Mouse (Mus musculus) brain, embryonic 14.5 days (tissue): ENCODE data around the gene Pepd. TPM values are rescaled to one million over a fixed set of nuclear protein-coding genes. Genes with fewer than 3 reads are reported as not detected.

Experiments
- DNase-seq: peaks from one replicate; pipeline ENCODE4 v3.0.0-alpha.2; 2011; ENCODE audit warnings: low read depth
- CTCF ChIP-seq: fragments of 200-500 bp; IDR thresholded peaks from 2 replicates; pipeline ENCODE4 v1.5.1; 2012; ENCODE audit warnings: inconsistent platforms, mild to moderate bottlenecking, moderate library complexity, borderline replicate concordance; ENCODE audit not compliant: insufficient read depth, insufficient read length; ENCODE audit errors: extremely low read depth
- POLR2A ChIP-seq: fragments of 200-500 bp; IDR thresholded peaks from 2 replicates; pipeline ENCODE4 v1.6.1; 2012; ENCODE audit warnings: mild to moderate bottlenecking, inconsistent platforms, borderline replicate concordance; ENCODE audit not compliant: poor library complexity, insufficient read depth, insufficient read length, severe bottlenecking; ENCODE audit errors: extremely low read depth
- polyA plus RNA-seq: library from polyadenylated mRNA; depleted of rRNA; stranded (reverse); fragments of >200 nt; gene quantifications from 2 replicates; pipeline ENCODE4 v1.2.3, GENCODE M21; 2012

Gene Pepd
- polyA plus RNA-seq, 1 experiment: 41.6 TPM

DNA sequence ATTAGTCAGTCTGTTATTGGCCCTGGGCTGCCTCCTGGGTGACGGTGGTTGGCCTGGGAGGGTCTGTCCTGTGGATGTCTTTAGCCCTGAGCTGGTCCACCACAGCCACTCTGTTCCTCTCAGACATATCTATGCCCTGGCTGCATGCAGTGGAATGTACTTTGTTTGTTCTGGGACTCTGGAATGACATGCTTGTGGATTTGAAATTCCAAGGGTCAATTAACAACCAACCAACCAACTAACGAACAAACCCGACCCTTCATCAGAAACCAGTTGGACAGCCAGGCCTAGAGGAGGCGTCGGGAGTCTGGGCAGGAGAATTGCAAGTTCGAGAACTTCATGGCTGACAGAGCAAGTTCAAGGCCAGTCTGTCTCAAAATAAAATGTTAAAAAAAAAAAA is 5.4 kb downstream of the Pepd start:
- DNase-seq: no peak
- no peak for TF ChIP-seq CTCF
- no peak for TF ChIP-seq POLR2A

DNA sequence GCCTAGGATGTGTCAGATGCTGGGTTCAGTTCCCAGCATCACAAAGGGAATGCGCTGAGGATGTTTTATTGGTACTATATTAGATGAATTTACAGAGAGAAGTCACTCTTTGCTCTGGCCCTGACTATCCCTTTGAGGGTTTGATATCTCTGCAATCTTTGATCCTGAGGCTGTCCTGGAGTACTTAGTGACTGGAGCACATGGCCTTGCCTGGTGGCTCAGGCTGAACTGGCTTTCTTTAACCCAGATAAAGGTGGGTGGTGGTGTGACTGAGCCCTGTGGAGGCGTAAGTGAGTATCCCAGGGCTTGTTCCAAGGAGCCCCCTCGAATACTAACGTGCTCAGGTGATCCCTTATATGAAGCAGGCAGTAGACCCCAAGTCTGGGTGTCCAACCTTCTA is 5.8 kb downstream of the Pepd start:
- TF ChIP-seq CTCF (no peak), POLR2A (no peak)
- DNase-seq: no peak

DNA sequence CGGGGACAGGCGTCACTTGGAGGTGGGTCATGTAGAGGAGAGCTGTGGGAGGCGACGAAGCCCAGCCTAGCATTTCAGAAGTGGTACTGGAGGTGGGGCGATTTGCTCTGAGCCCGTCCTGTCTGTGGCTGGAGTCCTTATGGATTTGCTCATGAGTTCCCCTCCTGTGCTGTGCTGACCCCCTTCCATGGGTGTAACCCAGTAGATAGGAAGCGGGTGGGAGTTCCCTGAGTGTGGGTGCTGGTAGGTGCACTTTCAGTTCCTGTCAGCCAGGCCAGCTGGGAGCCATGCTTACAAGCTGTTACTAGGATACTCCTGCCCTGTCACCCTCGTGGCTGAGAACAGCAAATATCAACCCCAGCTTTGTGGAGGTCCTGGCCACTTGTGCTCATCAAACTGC is 6.2 kb downstream of the Pepd start:
- no peak for DNase-seq
- TF ChIP-seq CTCF (no peak), POLR2A (no peak)

DNA sequence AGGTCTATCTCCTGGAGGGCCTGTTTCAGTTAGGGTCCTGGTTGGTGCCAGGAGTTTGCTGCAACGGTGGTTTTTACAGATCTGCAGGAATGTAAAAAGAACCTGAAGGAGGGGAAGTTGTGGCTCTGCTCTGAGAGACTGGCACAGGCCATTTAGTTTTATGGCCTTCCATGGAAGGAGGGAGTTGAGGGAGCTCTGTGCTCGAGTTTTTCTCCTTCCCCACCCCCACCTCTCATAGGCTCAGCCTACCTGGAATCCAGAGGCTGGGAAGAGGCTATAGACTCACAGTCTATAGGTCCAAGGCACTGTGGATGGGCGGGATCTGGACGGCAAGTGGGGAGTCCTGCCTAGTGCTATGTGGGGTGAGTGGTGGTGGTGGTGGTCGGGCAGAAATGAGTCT is 6.9 kb downstream of the Pepd start:
- TF ChIP-seq POLR2A (no peak), CTCF (no peak)
- DNase-seq: no peak

DNA sequence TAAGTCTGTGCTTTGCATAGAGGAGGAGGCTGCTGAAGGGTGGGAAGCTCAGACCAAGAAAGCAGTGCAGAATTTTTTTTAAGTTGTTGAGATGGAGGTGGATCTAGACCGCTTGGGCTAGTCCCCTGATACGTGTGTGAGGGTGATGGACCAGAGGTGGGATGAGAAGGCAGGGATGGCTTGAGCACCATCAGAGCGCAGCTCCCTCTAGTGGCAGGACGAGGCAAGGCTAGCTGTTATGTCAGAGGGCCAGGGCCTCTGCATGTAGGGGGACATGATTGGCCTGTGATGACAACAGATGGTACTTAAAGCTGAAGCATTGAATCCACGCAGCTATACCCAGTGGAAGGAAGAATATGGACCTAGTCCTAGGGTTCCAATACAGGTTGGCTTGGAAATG is 7.6 kb downstream of the Pepd start:
- no peak for TF ChIP-seq POLR2A
- TF ChIP-seq CTCF: peak; percentile 59

DNA sequence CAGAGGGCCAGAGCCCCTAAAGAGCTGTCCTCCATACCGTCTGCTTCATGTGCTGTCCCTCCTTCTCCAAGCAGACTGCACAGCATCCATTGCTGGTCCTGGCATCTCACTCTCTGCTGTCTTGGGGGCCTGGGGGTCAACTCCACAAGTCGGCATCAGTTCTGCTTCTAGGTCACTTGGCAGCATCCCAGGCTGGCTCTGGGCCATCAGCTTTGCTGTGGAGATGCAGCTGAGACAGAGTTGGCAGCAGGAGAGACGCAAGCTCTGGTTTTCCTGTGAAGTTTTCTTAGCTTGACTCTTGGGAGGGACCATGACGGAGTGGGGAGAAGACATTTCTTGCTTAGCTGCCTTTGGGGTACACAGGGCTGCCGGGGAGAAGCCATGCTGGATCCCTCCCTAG is 13.0 kb downstream of the Pepd start:
- TF ChIP-seq CTCF: no peak
- TF ChIP-seq POLR2A: no peak
- peak; percentile 58 for DNase-seq

More for the DNA sequence above, 7.6 kb downstream of the Pepd start:
- DNase-seq: no peak

DNA sequence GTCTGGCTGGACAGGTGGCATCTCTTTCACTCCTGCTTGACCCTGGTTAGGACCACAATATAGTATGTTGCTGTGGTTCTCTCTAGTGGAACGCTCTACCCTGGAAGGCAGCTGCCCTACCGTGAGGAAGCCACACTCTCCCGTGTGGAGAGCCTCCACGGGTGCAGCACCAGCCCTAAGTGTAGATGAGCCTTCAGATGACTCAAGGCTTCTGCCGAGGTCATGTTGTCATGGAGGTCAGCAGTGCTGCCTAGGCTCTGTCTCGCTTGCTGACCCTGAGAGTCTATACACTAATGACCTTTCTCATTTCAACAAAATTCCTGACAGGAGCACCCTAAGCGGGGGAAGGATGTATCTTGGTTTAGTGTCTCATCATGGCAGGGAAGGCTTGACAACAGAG is 13.8 kb downstream of the Pepd start:
- no peak for DNase-seq
- TF ChIP-seq CTCF: no peak
- TF ChIP-seq POLR2A: no peak

DNA sequence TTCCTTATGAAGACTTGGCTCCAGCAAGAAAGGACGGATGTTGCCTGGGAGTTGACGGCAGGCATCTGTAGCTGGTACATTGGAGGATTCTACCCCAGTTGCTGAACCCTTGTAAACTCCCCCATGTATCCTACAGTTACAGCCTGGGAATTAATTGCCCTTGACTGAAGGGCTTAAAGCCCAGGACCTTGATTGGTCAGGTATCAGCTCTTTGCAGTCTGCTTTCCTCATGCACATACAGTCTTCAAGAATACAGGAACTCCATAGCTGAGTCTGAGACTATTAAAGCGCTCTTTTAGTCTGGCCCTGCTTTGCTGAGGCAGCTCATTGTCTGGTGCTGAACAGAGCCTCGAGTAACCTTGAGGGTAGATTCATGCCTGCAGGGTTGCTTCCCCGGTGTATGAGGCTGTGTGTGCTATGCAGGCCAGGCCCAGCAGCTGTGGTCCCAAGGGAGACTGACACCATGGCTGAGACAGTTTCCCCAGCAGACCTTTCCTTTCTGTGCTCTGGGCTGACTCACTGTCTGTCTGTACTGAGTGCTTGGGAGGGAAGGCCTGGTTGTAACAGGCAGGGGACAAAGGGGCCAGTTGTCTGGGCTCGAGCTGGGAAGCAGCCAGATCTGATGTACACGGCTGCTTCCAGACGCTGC is 17.6 kb downstream of the Pepd start:
- DNase-seq: peak; percentile 67
- TF ChIP-seq POLR2A: no peak
- TF ChIP-seq CTCF: no peak

DNA sequence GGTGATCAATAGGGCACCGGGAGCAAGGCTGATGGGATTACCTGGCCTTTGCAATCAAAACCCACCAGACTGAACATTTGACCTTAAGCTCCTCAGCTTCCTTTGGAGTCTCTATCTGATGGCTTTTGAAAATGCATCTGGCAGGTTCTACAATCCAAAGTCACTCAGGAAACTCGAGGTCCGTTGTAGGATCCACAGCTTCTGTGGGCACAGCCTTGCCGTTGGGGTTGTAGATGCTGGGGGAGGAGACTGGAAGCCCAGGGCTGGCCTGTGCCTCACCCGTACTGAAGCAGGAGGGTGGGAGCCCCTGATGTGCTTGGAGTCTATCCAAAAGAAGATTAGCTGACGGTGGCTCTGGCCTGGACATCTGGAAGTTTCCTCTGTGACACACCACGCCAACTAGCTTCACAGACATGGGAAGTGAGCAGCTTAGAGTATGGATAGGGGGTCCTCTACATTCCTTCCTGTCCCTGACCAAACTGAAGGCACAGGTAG is 18.1 kb downstream of the Pepd start:
- TF ChIP-seq CTCF (no peak), POLR2A (no peak)
- no peak for DNase-seq

DNA sequence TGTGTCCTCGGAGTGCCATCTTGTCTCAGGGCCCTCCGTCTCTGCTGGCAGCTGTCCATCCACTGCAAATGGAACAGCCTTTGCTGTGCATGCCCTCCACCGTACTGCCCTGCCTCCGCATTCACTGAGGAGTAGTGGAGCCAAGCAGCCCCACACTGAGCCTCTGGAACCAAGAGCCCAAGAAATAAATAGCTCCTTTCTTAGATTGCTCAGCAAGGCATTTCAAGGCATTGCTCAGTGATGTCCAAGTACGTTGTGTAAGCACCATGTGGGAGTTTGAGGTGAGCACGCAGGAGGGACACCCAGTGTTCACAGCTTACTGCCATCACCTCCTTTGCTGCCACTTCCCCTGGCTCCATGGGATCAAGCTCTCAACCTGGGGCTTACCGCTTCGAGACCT is 20.5 kb downstream of the Pepd start:
- TF ChIP-seq POLR2A: no peak
- no peak for DNase-seq

DNA sequence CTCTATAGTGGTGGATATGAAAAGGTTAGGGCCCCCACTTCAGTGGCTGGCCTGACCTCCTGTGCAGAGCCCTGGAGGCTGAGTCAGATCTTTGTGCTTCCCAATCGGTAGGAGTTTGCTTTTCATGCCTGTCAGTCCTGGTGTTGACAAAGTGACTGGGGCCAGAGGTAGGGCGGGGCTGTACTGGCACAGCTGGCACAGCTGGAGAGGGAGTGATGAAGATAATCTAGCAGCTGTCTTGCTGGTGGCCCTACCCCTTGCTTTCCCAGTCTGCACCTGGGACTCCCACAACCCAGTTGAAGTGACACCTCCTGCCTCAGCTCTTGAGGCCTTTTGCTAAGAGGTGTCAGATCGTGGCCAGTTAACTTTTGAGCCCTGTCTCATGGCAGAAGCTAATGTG is 21.0 kb downstream of the Pepd start:
- no peak for DNase-seq

DNA sequence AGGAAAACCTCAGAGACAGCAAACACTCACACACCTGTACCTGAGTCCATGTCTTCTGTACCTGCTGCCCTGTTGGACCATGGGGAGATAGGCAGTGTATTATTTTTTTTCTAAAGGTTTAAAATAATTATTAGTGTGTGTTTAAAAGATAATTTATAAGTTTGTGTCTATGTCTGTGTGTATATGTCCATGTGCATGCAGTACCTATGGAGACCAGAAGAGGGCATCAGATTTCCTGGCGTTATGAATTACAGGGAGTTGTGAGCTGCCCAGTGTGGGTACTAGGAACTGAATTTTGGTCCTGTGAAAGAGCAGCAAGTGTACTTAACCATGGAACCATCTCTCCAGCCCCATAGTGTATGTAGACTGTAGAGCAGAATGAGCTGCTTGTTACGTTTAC is 24.2 kb downstream of the Pepd start:
- DNase-seq: no peak
- TF ChIP-seq CTCF (peak; percentile 30; the same call in 1 of the 2 replicates), POLR2A (no peak)

More for the DNA sequence above, 21.0 kb downstream of the Pepd start:
- TF ChIP-seq CTCF (no peak), POLR2A (no peak)
